Mouse (Mus musculus) forebrain, embryonic 15.5 days (tissue): ENCODE results near the gene Trp63. TPM values are rescaled to one million over a fixed set of nuclear protein-coding genes. Genes with fewer than 3 reads are reported as not detected.
A peak's percentile ranks its signal among the peaks of the same experiment; 100 is the strongest.

ENCODE experiments used
- ATAC-seq: fragments of 200-750 bp; cut with Nextera tagmentation; replicated peaks from 2 replicates; pipeline ENCODE4 v1.8.0; 2017; ENCODE audit warnings: mild to moderate bottlenecking, moderate TSS enrichment, moderate library complexity
- H3K27ac ChIP-seq: fragments of 300-500 bp; sonication (generic); replicated peaks from 2 replicates; pipeline ENCODE4 v1.5.1; 2015; ENCODE audit warnings: mild to moderate bottlenecking, inconsistent platforms
- H3K27me3 ChIP-seq: fragments of 300-500 bp; sonication (generic); 2 replicates; pipeline ENCODE4 v1.6.1; 2015; ENCODE audit warnings: inconsistent platforms
- H3K36me3 ChIP-seq: fragments of 300-500 bp; sonication (generic); 2 replicates; pipeline ENCODE4 v1.6.1; 2015; ENCODE audit warnings: mild to moderate bottlenecking, inconsistent platforms
- H3K4me1 ChIP-seq: fragments of 300-500 bp; sonication (generic); 2 replicates; pipeline ENCODE4 v1.6.1; 2015; ENCODE audit warnings: inconsistent platforms
- H3K4me2 ChIP-seq: fragments of 300-500 bp; sonication (generic); replicated peaks from 2 replicates; pipeline ENCODE4 v1.6.1; 2015; ENCODE audit warnings: mild to moderate bottlenecking, inconsistent platforms
- H3K4me3 ChIP-seq: fragments of 300-500 bp; sonication (generic); 2 replicates; pipeline ENCODE4 v1.5.1; 2015; ENCODE audit warnings: mild to moderate bottlenecking, inconsistent platforms
- H3K9ac ChIP-seq: fragments of 300-500 bp; sonication (generic); replicated peaks from 2 replicates; pipeline ENCODE4 v1.6.1; 2015; ENCODE audit warnings: mild to moderate bottlenecking, inconsistent platforms
- H3K9me3 ChIP-seq: fragments of 300-500 bp; sonication (generic); 2 replicates; pipeline ENCODE4 v1.6.1; 2016; ENCODE audit warnings: inconsistent platforms
- WGBS: fragments of 180-500 bp; shearing (Covaris S2); methylation state at CpG from one replicate; pipeline ENCODE4 v1.1.7; 2015; ENCODE audit warnings: mixed read lengths; 5-methylcytosine and 5-hydroxymethylcytosine counted together
- polyA plus RNA-seq: library from polyadenylated mRNA; unstranded; fragments of >200 nt; fragmentation: Nextera tagmentation; extraction: Ambion mirVana; gene quantifications from 2 replicates; pipeline ENCODE4 v1.2.1, GENCODE M21; 2015

The Trp63 gene
- polyA plus RNA-seq, 1 experiment from 2014 or later = 0.13 TPM

GRCm38 (mm10) chr16:25786457-25786856 lies 102.9 kb downstream of the Trp63 start:
- H3K36me3 ChIP-seq = no peaks in the 10 kb centered on the region
- no peak overlapping the region for H3K9ac ChIP-seq
- no peaks in the 10 kb centered on the region for H3K4me1 ChIP-seq
- H3K27ac ChIP-seq = no peak overlapping the region
- H3K4me3 ChIP-seq = no peak overlapping the region
- H3K9me3 ChIP-seq = no peaks in the 10 kb centered on the region
- 65% methylated on average over 5 of the region's 5 CpGs for WGBS
- no peaks in the 10 kb centered on the region for H3K27me3 ChIP-seq
- no peak overlapping the region for H3K4me2 ChIP-seq
- ATAC-seq = no peak

GRCm38 (mm10) chr16:25792640-25793266 lies 109.2 kb downstream of the Trp63 start:
- Histone ChIP-seq H3K9me3 (no peaks in the 10 kb centered on the region), H3K4me1 (peaks cover 10% of the 10 kb centered on the region), H3K4me3 (no peak overlapping the region), H3K27ac (no peak overlapping the region), H3K4me2 (no peak overlapping the region), H3K27me3 (no peaks in the 10 kb centered on the region), H3K9ac (no peak overlapping the region), H3K36me3 (no peaks in the 10 kb centered on the region)
- WGBS = 23% methylated on average over 5 of the region's 5 CpGs
- ATAC-seq = peak; percentile 86

- 84% methylated on average over 4 of the region's 4 CpGs for WGBS
- Histone ChIP-seq H3K4me2 (no peak overlapping the region), H3K27ac (no peak overlapping the region), H3K4me1 (peaks cover 3% of the 10 kb centered on the region), H3K4me3 (no peak overlapping the region), H3K9ac (no peak overlapping the region), H3K27me3 (no peaks in the 10 kb centered on the region), H3K9me3 (no peaks in the 10 kb centered on the region), H3K36me3 (no peaks in the 10 kb centered on the region)
- ATAC-seq = no peak
Observed at GRCm38 (mm10) chr16:25797732-25798294, 114.2 kb downstream of the Trp63 start.

GRCm38 (mm10) chr16:25799618-25800017 lies 116.1 kb downstream of the Trp63 start:
- Histone ChIP-seq H3K4me1 (no peaks in the 10 kb centered on the region), H3K9ac (no peak overlapping the region), H3K27ac (no peak overlapping the region), H3K27me3 (no peaks in the 10 kb centered on the region), H3K9me3 (no peaks in the 10 kb centered on the region), H3K4me2 (no peak overlapping the region), H3K4me3 (no peak overlapping the region), H3K36me3 (no peaks in the 10 kb centered on the region)
- ATAC-seq = no peak

- Histone ChIP-seq H3K4me2 (no peak overlapping the region), H3K27ac (no peak overlapping the region), H3K9me3 (no peaks in the 10 kb centered on the region), H3K27me3 (no peaks in the 10 kb centered on the region), H3K9ac (no peak overlapping the region), H3K4me1 (no peaks in the 10 kb centered on the region), H3K36me3 (no peaks in the 10 kb centered on the region), H3K4me3 (no peak overlapping the region)
- no peak for ATAC-seq
- 80% methylated on average over 3 of the region's 3 CpGs for WGBS
Observed at GRCm38 (mm10) chr16:25804955-25805354, 121.4 kb downstream of the Trp63 start.

GRCm38 (mm10) chr16:25807116-25807515 lies 123.6 kb downstream of the Trp63 start:
- H3K4me1 ChIP-seq = no peaks in the 10 kb centered on the region

DNA sequence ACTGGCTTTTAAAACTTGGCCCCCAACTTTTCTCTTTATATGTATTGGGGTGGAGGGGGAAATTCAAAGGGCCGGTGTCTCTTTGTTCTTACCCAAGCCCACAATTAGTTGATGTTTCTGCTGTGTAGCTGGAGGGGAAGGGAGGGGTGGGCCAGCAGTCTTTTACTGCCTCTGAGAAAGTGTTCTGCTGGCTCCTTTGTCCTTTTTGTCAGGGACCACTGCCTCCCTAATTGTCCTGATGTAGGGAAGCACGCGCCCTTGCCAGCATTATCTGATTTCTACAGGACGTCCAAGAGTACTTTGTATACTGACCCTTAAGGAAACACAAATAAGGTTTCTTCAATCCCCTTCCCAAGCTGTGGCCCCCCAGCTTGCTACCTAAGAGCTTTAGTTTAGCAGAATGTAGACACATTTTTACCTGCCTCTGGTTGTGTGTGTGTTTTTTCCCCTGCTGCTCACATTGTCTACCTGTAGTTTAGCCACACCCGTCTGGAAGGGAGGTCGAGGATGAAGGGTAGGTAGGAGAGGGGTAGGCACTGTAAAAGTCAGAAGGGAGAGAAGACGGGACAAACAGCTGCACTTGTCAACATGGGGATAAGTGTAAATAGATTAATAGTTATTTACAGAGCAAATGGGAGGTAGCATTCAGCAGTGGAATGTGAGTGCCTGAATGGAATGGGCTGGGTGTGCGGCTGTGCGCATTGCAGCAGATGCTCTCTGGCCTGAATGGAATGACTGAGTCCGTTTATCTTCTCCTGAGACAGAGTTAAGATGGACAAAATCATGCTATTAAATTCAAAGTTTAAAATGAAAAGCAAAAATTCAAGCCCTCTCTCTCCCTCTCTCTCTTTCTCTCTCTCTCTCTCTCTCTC lies 134.4 kb downstream of the Trp63 start:
- Histone ChIP-seq H3K27ac (no peak overlapping the region), H3K4me3 (no peak overlapping the region), H3K9ac (no peak overlapping the region), H3K27me3 (no peaks in the 10 kb centered on the region), H3K4me1 (no peaks in the 10 kb centered on the region), H3K9me3 (no peaks in the 10 kb centered on the region), H3K4me2 (no peak overlapping the region), H3K36me3 (no peaks in the 10 kb centered on the region)
- ATAC-seq = no peak
- 16% methylated on average over 10 of the region's 10 CpGs for WGBS

More at GRCm38 (mm10) chr16:25807116-25807515, 123.6 kb downstream of the Trp63 start:
- H3K27ac ChIP-seq = no peak overlapping the region
- no peak for ATAC-seq
- H3K4me3 ChIP-seq = no peak overlapping the region
- no peak overlapping the region for H3K9ac ChIP-seq
- H3K9me3 ChIP-seq = no peaks in the 10 kb centered on the region
- no peaks in the 10 kb centered on the region for H3K27me3 ChIP-seq
- H3K36me3 ChIP-seq = no peaks in the 10 kb centered on the region
- no peak overlapping the region for H3K4me2 ChIP-seq

DNA sequence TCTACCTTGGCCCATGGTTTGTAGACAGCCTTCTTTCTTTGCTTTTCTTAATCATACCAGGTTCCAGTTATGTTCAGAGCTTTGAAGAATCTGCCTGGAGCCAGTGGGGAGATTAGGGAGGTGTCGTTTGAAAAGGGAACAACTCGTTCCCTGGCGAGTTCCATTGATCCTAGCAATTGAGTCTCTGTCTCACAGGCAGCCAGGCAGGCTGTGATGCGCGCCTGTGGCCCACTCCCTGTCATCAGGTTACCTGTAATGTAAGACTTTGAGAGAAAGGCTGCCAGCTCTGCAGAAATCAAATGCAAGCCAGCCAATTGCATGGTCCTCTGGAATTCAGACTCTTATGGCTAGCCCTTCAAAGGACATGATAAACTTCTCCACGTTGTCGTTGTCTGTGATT lies 142.5 kb downstream of the Trp63 start:
- Histone ChIP-seq H3K4me3 (no peak overlapping the region), H3K4me2 (no peak overlapping the region), H3K27ac (no peak overlapping the region), H3K36me3 (no peaks in the 10 kb centered on the region), H3K4me1 (no peaks in the 10 kb centered on the region), H3K27me3 (no peaks in the 10 kb centered on the region), H3K9ac (no peak overlapping the region), H3K9me3 (no peaks in the 10 kb centered on the region)
- 55% methylated on average over 7 of the region's 7 CpGs for WGBS
- no peak for ATAC-seq

DNA sequence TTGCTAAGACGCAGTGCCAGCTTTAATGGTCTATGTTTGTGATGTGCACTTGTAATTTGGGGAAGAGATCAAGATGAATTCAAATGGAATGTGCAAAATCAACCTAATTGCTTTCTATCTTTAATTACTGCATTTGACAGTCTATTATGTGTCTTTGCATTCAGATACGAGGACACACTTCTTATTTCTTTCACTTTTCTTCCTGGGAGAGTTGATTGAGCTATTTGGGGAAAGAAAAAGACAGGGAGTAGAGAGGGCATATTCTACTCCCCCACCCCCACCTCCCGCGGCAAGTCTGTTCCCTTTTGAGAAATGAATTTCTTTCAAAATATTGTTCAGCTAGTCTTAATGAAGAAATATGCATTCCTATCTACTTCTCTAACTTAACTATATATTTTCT lies 149.0 kb downstream of the Trp63 start:
- no peak overlapping the region for H3K4me3 ChIP-seq
- ATAC-seq = 0 out of 2 replicates have a peak, but pooled peaks have one; percentile 35
- no peak overlapping the region for H3K4me2 ChIP-seq
- H3K27me3 ChIP-seq = no peaks in the 10 kb centered on the region
- no peak overlapping the region for H3K27ac ChIP-seq
- no peak overlapping the region for H3K9ac ChIP-seq
- 50% methylated on average over 4 of the region's 4 CpGs for WGBS
- no peaks in the 10 kb centered on the region for H3K9me3 ChIP-seq
- no peaks in the 10 kb centered on the region for H3K36me3 ChIP-seq
- H3K4me1 ChIP-seq = no peaks in the 10 kb centered on the region

DNA sequence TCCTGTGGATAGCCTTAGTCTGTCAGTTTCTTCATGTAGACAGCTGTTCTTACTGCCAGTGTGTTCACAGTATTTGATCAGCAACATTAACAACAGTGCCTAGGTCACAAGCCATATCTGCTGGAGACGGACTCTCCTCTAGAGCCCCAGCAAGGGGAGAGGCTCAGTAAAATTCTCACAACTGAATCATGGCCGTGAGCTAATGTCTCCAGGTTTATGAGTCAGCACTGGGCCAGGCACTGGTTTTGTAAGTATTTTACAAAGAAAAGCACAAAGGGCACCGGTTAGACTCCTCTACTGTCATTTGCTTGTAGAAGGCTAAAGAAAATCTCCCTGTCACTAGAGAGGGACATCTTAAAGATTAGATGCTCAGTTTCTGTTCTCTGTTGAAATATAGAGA lies 151.7 kb downstream of the Trp63 start:
- no peak for ATAC-seq
- Histone ChIP-seq H3K4me3 (no peak overlapping the region), H3K27me3 (no peaks in the 10 kb centered on the region), H3K36me3 (no peaks in the 10 kb centered on the region), H3K4me1 (no peaks in the 10 kb centered on the region), H3K27ac (no peak overlapping the region), H3K9me3 (no peaks in the 10 kb centered on the region), H3K9ac (no peak overlapping the region), H3K4me2 (no peak overlapping the region)
- WGBS = 86% methylated on average over 3 of the region's 3 CpGs

GRCm38 (mm10) chr16:25835723-25836122 lies 152.2 kb downstream of the Trp63 start:
- Histone ChIP-seq H3K4me1 (no peaks in the 10 kb centered on the region), H3K27me3 (no peaks in the 10 kb centered on the region), H3K27ac (no peak overlapping the region), H3K4me2 (no peak overlapping the region), H3K4me3 (no peak overlapping the region), H3K36me3 (no peaks in the 10 kb centered on the region), H3K9ac (no peak overlapping the region), H3K9me3 (no peaks in the 10 kb centered on the region)
- WGBS = 96% methylated on average over 5 of the region's 5 CpGs
- no peak for ATAC-seq

DNA sequence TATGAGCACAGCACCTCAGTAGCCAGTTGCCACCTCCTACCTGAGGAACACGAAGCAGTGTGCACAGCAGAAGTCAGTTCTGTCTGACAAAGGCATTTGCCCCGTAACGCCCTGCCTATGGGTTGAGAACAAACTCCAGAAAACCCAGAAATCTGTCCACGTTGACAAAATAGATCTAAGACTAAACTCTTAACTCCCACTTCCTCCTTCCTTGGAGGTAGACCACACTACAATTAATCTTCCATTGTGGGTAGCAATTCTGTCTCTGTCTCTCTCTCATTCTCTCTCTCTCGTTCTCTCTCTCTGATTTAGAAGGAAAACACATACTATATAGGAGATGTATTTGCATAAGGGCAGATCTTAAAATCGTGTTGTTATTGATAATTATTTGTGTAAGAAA lies 159.4 kb downstream of the Trp63 start:
- Histone ChIP-seq H3K36me3 (no peaks in the 10 kb centered on the region), H3K9me3 (no peaks in the 10 kb centered on the region), H3K27me3 (no peaks in the 10 kb centered on the region), H3K9ac (no peak overlapping the region), H3K4me1 (no peaks in the 10 kb centered on the region), H3K4me2 (no peak overlapping the region), H3K4me3 (no peak overlapping the region), H3K27ac (no peak overlapping the region)
- no peak for ATAC-seq
- 86% methylated on average over 6 of the region's 6 CpGs for WGBS
